Mouse (Mus musculus) monocyte, adult 2 months (primary cell): ENCODE data around the gene Cdh4.

Source experiments
- DNase-seq, 2 experiments: peaks; one replicate each; pipeline ENCODE4 v3.0.0; 2022; ENCODE audit warnings: low spot score in 2 of 2, low read depth in 1 of 2

Cdh4 gene

DNA sequence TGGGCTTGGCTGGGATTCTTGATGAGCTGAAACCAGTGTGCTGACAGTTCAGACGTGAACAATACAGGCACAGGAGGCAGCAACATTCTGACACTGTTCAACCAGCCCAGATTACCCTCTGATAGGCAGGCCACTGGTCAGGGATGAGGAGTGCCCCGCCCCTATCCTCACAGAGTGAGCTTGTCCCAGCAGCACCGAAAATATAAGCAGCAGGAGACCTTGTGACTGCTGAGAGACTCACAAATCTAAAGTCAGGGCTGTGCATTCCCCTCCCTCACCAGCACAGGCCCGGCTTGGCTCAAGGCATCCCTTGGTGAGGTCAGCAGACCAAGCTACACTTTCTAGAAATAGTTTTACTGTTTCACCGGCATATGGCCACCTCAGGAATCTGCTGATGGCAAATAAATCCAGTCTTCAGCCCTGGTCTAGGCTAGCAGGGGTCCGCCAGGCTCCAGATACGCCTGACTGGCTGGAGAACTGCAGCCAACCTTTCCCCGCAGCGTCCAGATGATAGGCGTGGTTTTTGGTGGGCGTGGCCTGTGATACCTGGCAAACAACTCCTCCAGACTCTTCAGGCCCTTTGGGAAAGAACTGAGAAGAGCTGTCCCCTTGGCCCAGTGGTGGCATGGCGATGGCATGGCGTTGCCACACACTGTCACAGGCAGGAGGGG, 332.3 kb downstream of the Cdh4 start:
- DNase-seq = no peak

DNA sequence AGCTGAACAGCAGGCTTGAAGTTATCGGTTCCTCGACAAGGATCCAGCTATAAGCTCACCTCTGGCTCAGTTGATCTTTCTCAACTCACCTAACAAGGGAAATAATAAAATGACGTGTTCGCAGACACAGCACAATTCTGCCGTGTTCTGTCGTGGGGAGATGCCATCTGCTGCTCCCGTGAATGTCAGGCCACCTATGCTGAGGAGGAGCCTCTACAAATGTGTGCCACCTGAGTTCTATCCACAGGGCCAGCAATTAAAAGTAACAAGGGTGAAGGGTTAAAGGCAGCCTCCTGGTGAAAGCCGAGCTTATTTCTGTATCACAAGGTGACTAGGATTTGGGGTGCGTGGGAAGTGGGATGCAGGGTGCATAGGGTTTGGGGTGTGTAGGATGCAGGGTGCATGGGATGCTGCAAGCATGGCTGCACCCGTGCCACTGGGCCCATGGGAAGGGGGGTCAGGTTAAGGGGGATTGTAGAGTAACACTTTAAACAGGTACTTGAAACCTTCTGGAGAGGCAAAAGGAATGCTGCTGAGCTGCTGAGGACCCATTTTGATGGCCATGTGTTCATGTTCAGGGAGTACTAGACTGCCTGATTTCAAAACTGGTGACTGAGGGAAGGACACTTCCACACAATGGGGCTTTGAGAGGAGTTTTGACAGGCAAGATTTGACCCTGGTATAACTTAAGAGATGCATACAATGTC, 333.9 kb downstream of the Cdh4 start:
- no peak for DNase-seq

DNA sequence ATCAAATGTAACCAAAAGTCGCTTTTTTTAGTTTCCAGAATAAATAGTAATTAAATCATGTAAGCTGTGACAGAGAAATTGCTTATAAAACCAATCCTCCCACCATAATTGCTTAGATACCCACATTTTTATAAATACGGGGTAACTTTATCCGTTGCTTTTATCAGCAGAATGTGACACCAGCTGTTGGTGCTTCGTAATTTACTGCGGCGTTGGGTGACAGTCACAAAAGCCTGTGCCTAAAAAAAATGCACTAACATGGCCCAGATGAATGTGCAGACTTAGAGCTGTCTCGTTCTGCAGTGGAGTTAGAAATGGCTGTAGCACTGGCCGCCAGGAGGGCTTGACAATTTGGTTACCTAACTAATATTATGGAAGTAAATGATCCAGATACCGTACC, 337.0 kb downstream of the Cdh4 start:
- DNase-seq = no peak

DNA sequence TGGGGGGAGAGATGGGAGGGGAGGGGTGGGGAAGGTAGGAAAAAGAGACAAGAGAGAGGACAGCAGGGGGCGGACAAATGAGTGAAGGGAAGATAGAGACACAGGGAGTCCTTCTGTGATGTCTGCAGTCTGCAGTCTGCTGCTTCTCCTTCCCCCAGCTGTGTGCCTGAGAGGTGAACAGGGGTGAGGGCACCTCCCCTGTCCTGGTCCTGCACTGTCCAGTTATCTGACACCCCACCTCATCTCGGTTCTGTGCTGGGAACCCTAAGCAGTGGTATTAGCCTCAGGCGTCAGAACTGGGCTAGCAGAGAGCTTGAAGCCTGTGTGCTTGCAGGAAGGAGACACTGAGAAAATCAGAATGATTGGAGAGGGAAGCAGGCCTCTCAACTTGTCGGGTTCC, 338.7 kb downstream of the Cdh4 start:
- no peak for DNase-seq

DNA sequence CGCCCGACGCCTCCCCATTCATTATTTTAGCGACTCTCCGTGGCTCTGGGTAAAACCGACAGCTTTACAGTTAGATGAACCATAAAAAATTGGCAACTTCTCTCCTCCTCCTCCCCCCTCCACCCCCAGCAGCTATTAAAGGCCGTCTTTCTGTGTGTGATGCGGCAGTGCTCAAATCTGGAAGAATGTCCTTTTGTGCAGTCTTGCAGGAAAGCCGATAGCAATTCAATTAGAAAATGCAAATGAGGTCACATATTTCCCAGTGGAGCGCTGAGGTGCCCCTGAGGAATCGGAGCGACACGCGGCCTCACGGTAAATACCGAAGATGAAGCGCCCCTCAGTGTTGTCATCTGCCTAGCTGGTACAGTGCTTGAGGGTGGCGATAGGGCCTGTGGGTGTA, 345.0 kb downstream of the Cdh4 start:
- DNase-seq = no peak

DNA sequence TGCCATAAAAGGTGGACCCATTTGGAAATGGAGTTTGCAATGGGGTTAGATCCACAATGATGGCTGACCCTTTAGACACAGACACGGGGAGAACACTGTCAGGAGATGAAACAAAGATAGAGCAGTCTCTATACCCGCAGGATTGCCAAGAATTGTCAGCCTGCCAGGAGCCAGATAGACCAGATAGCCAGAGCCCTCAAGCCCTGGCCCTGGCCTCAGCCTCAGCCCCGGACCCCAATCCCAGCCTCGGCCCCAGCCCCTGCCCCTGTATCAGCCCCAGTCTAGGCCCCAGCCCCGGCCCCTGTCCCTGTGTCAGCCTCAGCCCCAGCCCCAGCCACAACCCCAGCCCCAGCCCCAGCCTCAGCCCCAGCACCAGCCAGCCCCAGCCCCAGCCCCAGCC, 345.6 kb downstream of the Cdh4 start:
- DNase-seq = no peak

DNA sequence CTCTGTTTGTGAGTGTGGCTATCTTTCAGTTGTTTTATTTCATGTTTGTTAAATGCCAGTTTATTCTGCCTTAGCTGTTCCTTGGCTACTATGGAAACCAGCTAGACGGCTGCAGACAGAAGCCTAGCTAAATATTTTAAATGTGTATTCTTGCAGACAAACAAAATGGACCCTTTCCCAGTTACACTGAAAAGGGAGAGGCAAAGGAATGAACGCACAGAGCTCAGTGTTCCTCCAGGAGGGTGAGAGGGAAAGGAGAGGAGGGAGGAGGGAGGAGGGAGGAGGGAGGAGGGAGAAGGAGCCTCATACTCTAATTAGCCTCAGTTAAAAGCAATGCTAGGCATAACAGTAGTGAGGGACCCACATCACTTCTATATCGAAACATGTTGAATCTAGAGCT, 348.5 kb downstream of the Cdh4 start:
- no peak for DNase-seq

DNA sequence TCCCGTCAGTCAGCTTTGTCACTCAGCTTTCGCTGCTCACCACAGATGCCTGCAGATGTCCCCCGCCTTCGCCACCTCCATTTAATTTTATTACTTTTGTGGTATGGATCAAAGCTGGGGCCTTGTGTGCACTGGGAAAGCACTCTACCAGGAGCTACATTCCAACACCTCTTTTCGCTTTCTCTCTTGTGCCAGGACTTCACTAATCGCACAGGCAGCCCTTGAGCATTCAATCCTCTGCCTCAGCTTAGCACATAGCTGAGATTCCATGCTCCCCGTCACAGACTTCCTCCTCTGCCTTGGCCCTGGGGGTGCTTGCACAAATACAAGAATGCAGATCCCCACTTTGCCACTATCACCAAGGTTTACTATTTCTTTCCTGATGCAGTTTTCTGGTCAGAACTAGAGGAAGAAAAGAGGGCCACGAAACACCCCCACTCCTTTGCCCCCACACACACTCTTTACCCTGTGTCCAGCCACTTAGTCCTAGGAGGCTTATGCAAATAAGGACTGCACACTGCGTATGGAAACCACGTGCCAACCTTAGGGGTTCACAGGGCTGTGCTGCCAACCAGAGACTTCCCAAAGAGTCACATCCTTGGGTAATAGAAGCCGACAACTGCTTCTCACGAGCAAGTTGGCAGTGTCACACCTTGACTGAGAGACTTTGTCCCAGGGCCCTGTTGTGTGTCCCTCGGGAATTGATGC, 350.3 kb downstream of the Cdh4 start:
- DNase-seq = no peak

DNA sequence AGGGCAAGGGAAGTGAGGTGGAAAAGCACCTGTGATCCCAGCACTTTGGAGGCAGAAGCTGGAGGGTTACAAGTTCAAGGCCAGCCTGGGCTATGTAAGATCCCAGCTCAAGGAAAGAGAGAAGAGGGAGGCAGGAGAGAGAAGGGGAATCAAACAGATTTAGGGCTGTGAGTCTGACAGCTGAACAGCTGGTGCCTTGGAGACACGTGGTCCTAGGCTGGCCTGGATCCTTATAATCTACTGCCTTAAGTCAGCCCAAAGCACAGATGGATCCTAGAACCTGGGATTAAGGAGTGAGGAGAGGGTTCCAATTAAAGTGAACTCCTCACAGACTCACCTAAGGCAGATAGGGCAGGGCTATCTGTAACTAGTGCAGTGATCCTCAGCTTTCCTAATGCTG, 352.1 kb downstream of the Cdh4 start:
- DNase-seq = no peak

DNA sequence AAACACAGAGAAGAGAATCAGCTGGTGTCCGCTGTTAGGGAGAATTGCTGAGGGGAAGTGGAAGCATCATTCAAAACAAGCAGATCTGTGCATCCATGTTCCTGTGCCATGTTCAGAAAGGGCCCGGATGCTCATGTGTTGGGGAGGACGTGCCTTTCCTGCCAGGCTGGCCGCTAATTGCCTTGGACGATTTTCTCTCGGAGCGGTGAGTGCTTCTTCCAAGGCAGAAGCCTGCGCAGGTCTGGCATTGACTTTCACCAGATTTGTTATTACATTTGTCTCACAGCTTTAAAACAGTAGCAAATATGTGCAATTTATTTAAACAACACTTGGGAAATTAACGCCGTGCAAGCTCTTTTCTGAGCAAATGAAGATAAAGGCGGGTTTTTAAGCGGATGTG, 353.2 kb downstream of the Cdh4 start:
- DNase-seq = no peak

DNA sequence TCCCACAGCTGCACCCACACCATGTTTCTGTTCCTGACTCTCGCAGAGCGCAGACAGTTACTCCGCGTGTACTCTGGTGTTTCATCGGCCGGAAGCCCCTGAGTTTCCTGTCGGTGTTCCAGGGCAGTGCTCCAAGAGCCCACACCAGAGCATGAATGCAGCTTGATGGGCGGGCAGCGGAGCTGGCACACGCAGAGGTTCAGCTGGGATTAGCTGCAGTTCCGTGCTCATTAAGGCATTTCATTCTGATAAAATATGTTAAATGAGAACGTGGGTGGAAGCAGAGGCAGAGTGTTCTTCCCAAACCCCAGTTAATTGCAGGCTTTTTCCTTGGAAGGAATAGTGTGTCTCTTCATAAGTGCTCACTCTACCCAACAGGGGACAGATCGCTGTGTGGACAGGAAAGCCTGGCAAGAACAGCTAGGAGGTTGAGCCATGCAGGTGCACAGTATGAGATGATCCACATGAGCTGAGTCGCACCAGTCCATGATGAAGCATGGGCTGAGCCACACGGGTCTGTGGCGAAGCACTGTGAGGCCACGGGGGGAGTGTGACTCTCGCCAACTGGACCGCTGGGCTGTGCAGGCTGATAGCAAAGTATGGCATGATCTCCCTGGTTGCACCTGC, 357.8 kb downstream of the Cdh4 start:
- no peak for DNase-seq

DNA sequence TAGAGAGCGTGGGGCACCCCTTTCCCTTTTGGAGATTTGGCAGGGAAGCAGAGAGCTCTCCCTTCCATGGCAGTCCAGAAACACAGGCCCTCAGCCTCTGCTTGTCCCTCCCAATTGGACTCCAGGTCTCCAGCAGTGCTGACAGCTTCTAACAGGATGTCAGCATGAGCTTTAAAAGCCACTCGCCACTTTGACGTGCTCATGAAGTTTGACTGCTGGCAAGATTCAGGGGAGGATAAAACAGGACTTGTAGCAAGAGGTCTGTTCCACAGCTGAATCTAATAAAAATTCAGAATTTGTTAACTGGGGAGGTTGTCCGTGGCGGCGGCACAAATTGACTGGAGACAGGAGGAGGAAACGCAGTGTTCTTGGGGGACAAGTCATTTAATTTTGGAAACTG, 358.8 kb downstream of the Cdh4 start:
- no peak for DNase-seq

DNA sequence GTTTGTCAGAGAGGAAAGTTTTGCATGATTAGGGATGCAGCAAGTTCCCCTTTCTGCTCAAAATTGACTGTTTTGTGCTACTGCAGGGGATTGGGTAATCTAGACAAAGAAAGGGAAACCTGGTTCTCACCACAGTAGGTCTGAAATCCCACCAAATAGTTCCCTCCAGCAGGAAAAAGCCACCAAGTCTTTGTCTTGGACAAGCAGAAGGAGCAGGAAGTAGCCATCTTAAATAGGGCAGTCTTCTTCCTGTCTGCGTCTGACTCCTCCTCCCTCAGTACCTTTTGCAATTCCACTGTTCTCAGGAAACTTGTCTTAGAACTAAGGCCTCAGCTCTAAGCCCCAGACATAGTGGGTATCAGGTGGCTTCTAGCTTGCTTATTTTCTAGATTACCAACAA, 360.2 kb downstream of the Cdh4 start:
- DNase-seq = no peak

DNA sequence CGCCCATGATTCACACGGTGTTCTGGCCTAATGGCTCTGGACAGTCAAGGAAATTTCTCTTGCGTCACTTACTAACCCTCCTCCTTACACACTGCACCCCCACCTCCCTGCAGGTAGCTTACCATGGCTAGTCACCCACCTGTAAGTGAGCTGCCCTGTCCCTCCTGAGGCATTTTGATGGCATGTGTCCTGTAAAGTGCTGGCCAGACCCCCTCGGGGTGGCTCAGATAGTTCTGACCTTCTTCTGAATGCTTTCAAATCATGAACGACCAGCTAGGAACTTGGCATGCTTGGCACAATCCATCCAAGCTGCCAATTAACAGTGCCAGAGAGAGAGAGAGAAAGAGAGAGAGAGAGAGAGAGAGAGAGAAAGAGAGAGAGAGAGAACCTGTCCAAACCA, 368.9 kb downstream of the Cdh4 start:
- no peak for DNase-seq

DNA sequence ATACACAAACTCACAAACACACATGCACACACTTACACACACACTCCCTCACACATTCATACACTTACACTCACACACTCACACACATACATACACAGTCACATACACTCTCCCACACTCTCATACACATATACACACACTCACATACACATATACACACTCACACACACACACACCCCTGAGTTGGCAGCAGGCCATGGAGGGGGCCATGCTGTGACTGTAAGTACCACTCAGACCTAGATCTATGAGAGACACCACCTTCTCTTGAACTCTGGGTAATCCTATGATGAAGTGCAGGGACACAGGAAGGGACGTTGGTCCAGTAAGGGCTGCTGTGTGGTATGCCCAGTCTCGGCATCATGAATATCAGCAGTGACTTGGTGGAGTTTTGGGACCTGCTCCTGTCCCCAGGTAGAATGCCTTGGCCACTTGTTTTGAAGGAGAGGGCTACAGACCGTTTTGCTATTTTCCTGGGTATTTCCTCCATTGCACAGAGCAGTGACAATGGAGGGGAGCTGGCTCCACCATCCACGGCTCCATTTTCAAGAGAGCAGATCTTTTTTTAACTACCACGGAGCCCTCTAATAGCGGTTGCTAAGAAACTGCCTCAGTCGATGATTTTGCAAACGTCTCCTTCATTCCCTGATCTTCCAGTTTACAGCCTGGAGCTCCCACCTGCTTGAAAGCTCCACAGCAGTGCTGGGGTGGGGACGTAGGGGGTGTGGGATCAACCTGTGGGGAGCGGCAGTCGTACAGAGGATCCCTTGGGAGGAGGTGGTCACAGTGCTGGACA, 371.0 kb downstream of the Cdh4 start:
- no peak for DNase-seq

DNA sequence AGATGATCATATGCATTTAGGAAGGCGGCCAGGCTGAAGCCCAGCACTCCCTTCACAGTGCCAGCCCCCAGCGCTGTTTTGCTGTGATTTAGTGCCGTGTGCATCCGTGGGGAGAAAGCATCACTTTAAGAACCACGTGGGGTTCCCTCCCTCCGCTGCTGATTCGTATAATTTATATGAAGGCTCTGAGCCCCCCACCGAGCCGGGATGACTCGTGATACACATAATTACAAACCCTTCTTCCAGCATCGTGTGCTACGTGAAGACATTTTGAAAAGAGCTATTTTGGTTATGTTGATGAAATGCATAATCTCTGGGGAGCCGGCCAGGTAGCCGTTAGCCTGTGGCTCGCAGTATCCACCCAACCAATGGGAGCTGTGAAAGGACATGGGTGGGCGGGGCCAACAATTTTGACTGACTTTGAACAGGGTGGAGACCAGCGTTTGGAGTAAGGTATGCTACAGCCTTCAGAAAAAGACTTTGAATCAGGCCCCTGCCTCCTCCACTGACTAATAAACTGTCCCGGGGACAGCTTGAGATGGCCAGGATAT, 382.6 kb downstream of the Cdh4 start:
- no peak for DNase-seq

DNA sequence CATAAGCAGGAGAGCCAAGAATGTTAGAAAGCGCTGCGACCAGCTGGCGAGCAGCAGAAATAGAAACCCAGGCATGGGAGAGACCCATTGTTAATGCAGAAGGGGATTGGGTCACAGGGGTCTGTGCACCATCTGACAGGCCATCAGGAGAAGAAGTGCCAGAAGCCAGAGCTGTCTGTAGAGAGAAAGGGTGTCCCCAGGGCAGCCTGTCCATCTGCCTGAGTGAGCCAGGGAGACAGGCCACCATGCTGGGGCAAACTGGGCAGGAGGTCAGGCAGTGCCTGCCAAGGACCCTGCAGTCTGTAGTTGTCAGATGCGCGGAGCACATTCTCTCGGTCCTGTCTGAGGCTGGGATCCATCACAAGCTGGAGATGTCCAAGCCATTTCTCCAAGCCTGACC, 386.7 kb downstream of the Cdh4 start:
- no peak for DNase-seq

DNA sequence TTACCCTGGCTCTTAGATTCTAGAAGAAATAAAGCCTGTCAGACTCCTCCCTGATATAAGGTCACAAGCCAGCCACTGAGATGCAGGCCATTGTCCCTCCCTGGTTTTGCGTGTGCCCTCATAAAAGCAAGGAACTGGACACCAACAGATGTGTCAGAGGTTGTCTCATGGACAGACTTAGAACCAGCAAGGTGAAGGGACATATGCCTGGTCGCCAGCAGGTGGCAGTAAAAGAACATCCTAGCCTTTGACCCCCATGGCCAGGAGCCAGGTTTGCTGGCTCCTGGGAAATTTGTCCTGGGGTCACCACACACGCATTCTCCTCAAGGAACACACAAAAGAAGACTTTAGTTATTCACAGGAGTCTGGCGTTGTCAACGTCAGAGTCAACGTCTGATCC, 387.7 kb downstream of the Cdh4 start:
- no peak for DNase-seq

DNA sequence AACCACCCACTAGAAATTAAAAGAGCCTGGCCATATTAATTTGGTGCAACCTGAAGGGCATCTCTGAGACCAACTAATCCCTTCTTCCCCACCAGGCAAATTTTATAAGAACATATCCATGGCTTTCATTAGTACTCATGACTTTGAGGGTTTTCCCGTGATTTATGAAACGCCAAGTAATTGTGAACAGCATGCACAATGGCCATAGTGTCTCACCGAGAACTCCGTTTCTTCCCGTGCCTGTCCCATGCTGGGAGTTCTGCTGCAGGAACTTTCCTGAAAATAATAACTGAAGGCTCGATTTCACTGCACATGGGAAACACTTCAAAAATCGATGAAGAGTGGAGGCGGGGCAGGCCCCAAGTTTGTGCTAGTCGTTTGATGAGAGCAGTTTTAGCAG, 392.7 kb downstream of the Cdh4 start:
- no peak for DNase-seq

DNA sequence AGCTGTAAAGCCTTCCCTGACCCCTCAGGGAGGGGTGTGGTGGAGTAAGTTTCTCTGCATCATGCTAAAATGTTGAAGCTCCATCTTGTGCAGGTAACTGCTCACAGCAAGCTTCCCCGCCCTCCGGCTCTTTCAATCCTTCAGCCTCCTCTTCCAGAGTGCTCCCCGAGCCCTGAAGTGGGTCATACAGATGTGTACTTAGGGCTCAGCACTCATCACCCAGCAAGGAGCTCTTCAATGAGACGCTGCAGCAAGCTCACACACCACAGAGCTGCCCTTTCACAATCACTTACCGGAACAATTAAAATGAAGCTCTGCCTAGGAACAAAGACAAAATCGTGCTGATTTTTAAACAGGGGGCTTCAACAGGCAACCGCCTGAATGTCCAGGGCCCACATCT, 393.3 kb downstream of the Cdh4 start:
- no peak for DNase-seq

DNA sequence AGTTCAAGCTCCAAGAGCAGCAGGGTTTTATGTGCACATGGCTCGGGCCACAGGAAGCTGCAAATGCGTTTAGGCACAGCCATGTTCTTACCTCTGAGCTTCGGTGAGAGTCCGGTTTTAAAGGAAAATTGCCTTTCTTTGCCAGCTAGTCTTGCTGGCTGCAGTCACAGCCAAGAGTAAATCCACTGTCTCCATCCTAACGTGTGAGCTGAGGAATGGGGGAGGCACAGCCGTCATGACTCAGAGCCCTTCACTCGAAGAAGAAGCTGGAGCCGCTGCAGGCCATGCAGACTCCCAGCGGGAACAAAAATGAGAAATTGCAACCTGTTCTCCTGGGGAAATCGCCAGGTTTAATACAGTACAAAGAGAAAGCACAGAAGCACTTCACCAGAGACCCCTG, 395.0 kb downstream of the Cdh4 start:
- DNase-seq = no peak
